Mouse (Mus musculus) intestine, embryonic 14.5 days (tissue): Measurements from ENCODE around the gene Prps1. TPM values are rescaled to one million over a fixed set of nuclear protein-coding genes. Genes with fewer than 3 reads are reported as not detected.
"Not testable (repeated sequence)": the region's sequence is repeated elsewhere in the genome, so short reads cannot be mapped to it uniquely, and the experiment has no call there.

Source experiments
- ATAC-seq: fragments of 200-750 bp; cut with Nextera tagmentation; replicated peaks from 2 replicates; pipeline ENCODE4 v1.8.0; 2017; ENCODE audit warnings: low read depth, moderate number of reproducible peaks, moderate TSS enrichment, moderate library complexity; ENCODE audit not compliant: low FRiP score, low TSS enrichment
- DNase-seq: peaks from one replicate; pipeline ENCODE4 v3.0.0-alpha.2; 2018; ENCODE audit warnings: low spot score
- H3K27ac ChIP-seq: fragments of 300-500 bp; sonication (generic); 2 replicates; pipeline ENCODE4 v1.5.1; 2014; ENCODE audit warnings: low read depth, mild to moderate bottlenecking, control low read depth
- H3K27me3 ChIP-seq: fragments of 300-500 bp; sonication (generic); replicated peaks from 2 replicates; pipeline ENCODE4 v1.6.1; 2014; ENCODE audit warnings: low read length, control low read depth; ENCODE audit not compliant: control insufficient read depth, insufficient read depth
- H3K36me3 ChIP-seq: fragments of 300-500 bp; sonication (generic); 2 replicates; pipeline ENCODE4 v1.6.1; 2014; ENCODE audit warnings: low read length, control low read depth; ENCODE audit not compliant: control insufficient read depth, insufficient read depth
- H3K4me1 ChIP-seq: fragments of 300-500 bp; sonication (generic); replicated peaks from 2 replicates; pipeline ENCODE4 v1.6.1; 2014; ENCODE audit warnings: low read length, control low read depth, mixed read lengths; ENCODE audit not compliant: control insufficient read depth, insufficient read depth
- H3K4me2 ChIP-seq: fragments of 300-500 bp; sonication (generic); 2 replicates; pipeline ENCODE4 v1.6.1; 2014; ENCODE audit warnings: low read length
- H3K4me3 ChIP-seq: fragments of 300-500 bp; sonication (generic); 2 replicates; pipeline ENCODE4 v1.5.1; 2014; ENCODE audit warnings: low read depth, low read length, control low read depth, mixed read lengths
- H3K9ac ChIP-seq: fragments of 300-500 bp; sonication (generic); 2 replicates; pipeline ENCODE4 v1.6.1; 2014; ENCODE audit warnings: mild to moderate bottlenecking, low read length
- H3K9me3 ChIP-seq: fragments of 300-500 bp; sonication (generic); 2 replicates; pipeline ENCODE4 v1.6.1; 2016; ENCODE audit warnings: low read length, control low read depth; ENCODE audit not compliant: control insufficient read depth
- WGBS: fragments of 180-500 bp; shearing (Covaris S2); extraction: QIAGEN DNeasy Blood & Tissue Kit; methylation state at CpG from one replicate; pipeline ENCODE4 v1.1.7; 2014; 5-methylcytosine and 5-hydroxymethylcytosine counted together
- polyA plus RNA-seq: library from polyadenylated mRNA; unstranded; fragments of >200 nt; fragmentation: Nextera tagmentation; extraction: Ambion mirVana; gene quantifications from 2 replicates; pipeline ENCODE4 v1.2.1, GENCODE M21; 2014

Gene Prps1
- polyA plus RNA-seq, 1 experiment from 2014 or later = 26.2 TPM

DNA sequence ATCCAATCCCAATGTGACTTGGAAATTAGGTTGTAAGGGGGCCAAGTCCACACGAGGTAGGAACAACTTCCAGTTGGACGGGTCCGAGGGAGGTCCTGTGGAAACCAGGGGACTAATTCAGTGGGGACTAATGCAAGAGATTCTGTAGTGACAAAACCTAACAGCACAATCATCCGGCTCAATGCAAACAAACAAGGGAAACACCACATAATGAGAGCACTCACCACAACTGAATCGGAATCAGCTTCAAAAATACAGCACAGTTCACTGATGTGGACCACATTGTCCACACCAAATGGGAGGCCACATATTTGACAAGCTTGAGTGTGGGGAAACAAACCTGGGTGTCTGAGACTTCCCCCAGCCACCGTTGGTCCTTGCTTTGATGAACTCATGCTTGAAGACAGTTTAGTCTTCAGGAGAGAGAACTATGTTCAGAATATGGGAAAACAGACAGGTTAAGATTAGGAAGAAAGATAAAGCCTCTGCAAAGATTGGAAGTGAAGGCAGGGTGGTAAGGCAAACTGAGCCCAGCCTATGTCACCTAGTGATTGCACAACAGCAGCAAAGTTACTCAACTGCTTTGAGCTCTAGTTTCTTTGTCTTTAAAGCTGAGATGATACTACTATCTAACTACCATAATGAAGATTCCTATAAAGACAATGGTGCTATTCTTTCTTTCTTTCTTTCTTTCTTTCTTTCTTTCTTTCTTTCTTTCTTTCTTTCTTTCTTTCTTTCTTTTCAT is 50.2 kb downstream of the Prps1 start:
- Histone ChIP-seq H3K4me2 (no peak overlapping the region), H3K4me3 (no peak overlapping the region), H3K9me3 (no peaks in the 10 kb centered on the region), H3K4me1 (peaks cover 6% of the 10 kb centered on the region; the same call in 1 of the 2 replicates), H3K9ac (no peak overlapping the region), H3K36me3 (no peaks in the 10 kb centered on the region), H3K27ac (no peak overlapping the region), H3K27me3 (no peaks in the 10 kb centered on the region; the same call in 1 of the 2 replicates)
- DNase-seq = no peak
- WGBS = 76% methylated on average over 6 of the region's 6 CpGs
- no peak for ATAC-seq

DNA sequence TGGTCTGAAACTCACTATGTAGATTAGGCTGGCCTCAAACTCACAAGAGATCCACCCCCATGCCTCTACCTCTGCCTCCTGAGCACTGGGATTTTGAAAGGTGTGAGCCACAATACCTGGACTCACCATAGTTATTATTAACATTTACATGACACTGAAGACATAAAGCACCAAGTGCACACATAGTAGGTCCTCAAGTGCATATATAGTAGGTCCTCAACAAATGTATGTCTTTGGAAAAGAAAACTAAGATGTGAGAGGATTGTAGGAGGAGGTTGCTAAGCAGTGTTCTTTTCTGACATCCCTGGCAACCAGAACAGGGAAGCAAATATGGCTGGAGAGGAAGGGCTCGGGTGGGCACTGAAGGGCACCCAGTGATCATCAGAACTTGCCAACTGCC is 51.0 kb downstream of the Prps1 start:
- DNase-seq = no peak
- no peak overlapping the region for H3K4me3 ChIP-seq
- ATAC-seq = no peak
- no peaks in the 10 kb centered on the region for H3K36me3 ChIP-seq
- no peak overlapping the region for H3K9ac ChIP-seq
- no peaks in the 10 kb centered on the region; the same call in 1 of the 2 replicates for H3K27me3 ChIP-seq
- H3K27ac ChIP-seq = no peak overlapping the region
- 92% methylated on average over 1 of the region's 1 CpGs for WGBS
- H3K4me1 ChIP-seq = peaks cover 6% of the 10 kb centered on the region; the same call in 1 of the 2 replicates
- H3K9me3 ChIP-seq = no peaks in the 10 kb centered on the region
- H3K4me2 ChIP-seq = no peak overlapping the region

DNA sequence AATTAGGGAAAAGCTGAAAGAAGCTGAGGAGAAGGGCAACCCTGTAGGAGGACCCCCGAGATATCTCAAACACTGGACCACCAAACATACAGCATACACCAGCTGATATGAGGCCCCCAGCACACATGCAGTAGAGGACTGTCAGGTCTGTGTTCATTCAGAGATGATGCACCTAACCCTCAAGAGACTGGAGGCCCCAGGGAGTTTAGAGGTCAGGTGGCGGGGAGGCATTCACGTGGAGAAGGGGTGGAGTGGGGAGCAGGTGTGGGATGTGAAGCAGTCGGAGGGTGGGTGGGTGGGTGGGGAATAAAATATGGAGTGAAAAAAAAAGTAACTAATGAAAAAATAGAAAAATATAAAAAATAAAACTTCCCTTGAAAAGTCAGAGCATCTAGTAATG is 52.4 kb downstream of the Prps1 start:
- not testable (repeated sequence) for H3K9me3 ChIP-seq, ATAC-seq, H3K4me1 ChIP-seq, DNase-seq, H3K36me3 ChIP-seq, H3K9ac ChIP-seq, H3K4me3 ChIP-seq, H3K4me2 ChIP-seq, H3K27me3 ChIP-seq, H3K27ac ChIP-seq
- WGBS = 72% methylated on average over 4 of the region's 4 CpGs

DNA sequence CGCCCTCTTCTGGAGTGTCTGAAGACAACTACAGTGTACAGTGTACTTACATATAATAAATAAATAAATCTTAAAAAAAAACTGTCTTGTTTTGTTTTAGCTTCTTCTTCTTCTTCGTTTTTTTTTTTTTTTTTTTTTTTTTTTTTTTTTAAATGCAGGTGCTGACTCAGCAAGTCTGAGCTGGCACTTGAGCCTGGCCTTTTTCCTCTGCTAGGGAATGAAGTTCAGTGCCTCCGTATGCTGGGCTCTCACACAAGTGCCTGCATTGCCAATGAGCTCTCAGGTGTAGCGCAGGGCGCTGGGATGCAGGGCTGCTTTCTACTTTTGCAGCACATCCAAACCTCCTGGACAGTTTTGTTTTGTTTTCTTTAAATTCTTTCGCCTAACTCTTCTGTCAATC is 53.4 kb downstream of the Prps1 start:
- WGBS = 61% methylated on average over 6 of the region's 6 CpGs
- H3K27me3 ChIP-seq = no peaks in the 10 kb centered on the region; the same call in 1 of the 2 replicates

DNA sequence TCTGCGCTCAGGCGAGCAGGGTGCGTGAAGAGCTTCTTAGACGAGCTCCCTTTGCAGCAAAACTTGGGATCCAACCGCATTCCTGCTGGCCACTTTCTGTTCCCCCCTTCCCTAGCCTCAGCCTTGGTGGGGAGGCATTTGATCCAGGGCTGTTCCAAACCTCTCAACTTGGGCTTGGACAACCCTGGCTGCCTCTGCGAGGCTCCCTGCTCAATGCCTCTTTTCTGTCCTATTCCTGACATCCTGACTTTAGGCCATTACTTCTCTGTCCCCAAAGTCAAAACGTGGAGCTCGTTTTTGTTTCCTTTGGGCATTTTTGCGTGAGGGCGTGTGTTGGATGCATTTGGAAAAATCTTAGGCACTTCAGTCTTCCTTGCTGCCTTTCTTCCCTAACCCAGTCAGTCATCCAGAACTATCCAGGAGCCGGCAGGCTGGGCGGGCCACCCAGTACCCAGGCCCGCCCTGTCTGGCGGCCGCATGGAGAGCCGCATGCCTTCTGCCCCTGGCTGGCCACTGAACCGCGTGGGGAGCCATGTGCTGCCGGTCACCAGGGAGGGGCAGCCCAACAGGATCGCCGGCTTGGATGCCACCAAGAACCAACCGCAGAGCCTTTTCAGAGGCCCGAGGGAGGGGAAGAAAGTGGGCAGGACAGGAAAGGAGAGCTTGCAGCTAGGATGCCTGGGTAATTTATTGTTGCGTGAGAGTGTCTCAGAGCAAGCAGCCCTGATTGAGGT is 54.5 kb downstream of the Prps1 start:
- DNase-seq (peak; percentile 55), ATAC-seq (no peak)
- H3K9ac ChIP-seq = 0 out of 2 replicates have a peak overlapping the region, but pooled peaks have one; percentile 16
- 40% methylated on average over 24 of the region's 24 CpGs for WGBS
- peak overlapping the region; percentile 38 for H3K4me2 ChIP-seq
- no peaks in the 10 kb centered on the region for H3K9me3 ChIP-seq
- H3K27ac ChIP-seq = no peak overlapping the region
- H3K27me3 ChIP-seq = no peaks in the 10 kb centered on the region; the same call in 1 of the 2 replicates
- peak overlapping the region; percentile 16 for H3K4me3 ChIP-seq
- no peaks in the 10 kb centered on the region for H3K36me3 ChIP-seq
- H3K4me1 ChIP-seq = peaks cover 6% of the 10 kb centered on the region; the same call in 1 of the 2 replicates

More for the DNA sequence above, 53.4 kb downstream of the Prps1 start:
- no peak for ATAC-seq
- Histone ChIP-seq H3K4me3 (no peak overlapping the region), H3K9ac (no peak overlapping the region), H3K4me2 (no peak overlapping the region), H3K9me3 (no peaks in the 10 kb centered on the region), H3K36me3 (no peaks in the 10 kb centered on the region), H3K27ac (no peak overlapping the region), H3K4me1 (peaks cover 6% of the 10 kb centered on the region; the same call in 1 of the 2 replicates)
- no peak for DNase-seq

DNA sequence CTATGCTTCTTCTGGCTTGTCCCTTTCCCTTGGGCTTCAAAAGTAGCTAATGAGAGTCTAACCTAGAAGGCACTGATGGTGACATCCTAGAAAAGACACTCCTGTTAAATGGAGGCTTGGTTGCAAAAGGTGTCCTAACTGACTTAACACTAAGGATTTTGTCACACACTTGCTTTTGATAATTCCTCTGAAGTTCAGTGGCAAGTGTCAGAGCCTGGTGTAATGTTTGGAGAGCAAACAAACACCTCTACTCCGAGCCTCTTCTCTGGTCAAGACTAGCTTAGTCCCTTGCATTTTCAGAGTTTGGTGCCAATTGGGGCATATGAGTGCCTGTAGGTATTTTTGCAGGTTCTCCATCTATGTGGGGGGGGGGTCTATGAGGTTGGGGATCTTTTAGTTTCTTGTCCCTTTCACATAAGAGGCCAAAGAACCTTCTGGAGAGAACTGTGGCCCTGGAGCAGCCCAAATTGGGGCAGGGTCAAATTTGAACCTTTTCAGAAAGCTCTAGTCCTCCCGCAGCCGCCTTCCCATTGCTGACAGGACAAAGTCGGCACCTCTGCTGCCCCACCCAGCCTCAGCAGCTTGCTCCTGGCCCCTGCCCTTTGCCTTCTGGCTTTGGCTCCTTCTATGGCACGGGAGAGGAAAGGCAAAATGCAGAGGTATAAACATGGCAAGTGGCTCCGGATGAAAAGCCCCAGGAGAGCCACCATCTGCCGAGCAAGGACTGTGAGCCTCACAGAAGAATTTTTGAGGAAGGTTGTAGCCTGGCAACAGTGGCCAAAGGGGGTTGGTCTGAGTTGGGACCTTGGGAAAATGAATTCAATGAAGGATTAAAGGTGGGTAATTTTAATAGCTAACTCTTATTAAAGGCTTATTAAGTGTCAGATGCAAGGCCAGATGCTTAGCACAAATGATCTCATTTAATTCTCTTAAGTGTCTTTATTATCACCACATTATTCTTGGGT is 55.6 kb downstream of the Prps1 start:
- H3K4me3 ChIP-seq = no peak overlapping the region
- WGBS = 53% methylated on average over 7 of the region's 7 CpGs

DNA sequence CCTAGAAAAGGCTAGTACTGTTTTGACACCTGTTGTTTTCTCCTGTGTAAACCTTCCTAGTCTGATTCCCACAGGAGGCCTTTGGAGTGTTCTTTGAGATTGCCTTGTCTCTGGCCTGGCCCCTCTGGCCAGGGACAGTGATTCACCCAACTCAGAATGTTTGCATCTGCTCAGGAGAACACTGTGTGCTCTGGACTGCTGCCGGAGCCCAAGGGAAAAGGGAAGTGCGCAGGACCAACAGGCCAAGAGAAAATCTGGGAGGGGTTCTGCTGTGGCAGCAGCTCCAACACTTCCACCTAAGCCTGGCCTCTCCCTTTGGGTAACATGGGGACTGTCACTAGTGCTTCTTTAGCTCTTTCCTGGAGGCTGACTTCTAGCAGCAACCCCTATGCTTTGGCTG is 57.0 kb downstream of the Prps1 start:
- WGBS = 74% methylated on average over 2 of the region's 2 CpGs
- no peaks in the 10 kb centered on the region; the same call in 1 of the 2 replicates for H3K27me3 ChIP-seq
- no peak for DNase-seq

More for the DNA sequence above, 55.6 kb downstream of the Prps1 start:
- no peak overlapping the region; the same call in 1 of the 2 replicates for H3K4me2 ChIP-seq
- ATAC-seq (no peak), DNase-seq (no peak)
- no peak overlapping the region for H3K9ac ChIP-seq
- H3K27ac ChIP-seq = no peak overlapping the region
- no peaks in the 10 kb centered on the region; the same call in 1 of the 2 replicates for H3K27me3 ChIP-seq
- peaks cover 6% of the 10 kb centered on the region; the same call in 1 of the 2 replicates for H3K4me1 ChIP-seq
- no peaks in the 10 kb centered on the region for H3K9me3 ChIP-seq
- H3K36me3 ChIP-seq = no peaks in the 10 kb centered on the region

DNA sequence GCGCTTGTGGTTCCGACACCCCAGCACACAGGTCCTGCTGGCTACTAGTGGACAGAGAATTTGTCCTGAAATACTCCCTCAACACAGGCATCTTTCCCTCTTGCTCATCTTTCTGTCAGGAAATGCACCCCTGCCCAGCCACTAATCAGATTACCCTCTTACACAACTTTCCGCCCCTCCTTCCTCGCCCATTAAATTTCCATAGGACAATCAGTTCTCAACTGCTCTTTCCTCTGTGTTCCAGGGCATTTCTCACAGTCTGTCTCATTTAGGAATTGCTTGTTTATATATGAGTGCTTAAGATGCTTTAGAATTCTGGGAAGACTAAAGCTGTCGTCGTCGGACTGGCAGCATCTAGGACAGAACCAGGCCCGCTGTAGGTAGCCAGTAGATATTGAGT is 61.9 kb downstream of the Prps1 start:
- ATAC-seq = no peak
- Histone ChIP-seq H3K9me3 (no peaks in the 10 kb centered on the region), H3K27me3 (no peaks in the 10 kb centered on the region), H3K4me1 (no peaks in the 10 kb centered on the region), H3K27ac (no peak overlapping the region), H3K36me3 (no peaks in the 10 kb centered on the region), H3K4me2 (no peak overlapping the region), H3K9ac (no peak overlapping the region), H3K4me3 (no peak overlapping the region)
- 81% methylated on average over 8 of the region's 8 CpGs for WGBS
- no peak for DNase-seq

More for the DNA sequence above, 57.0 kb downstream of the Prps1 start:
- H3K4me3 ChIP-seq = no peak overlapping the region
- no peak overlapping the region for H3K27ac ChIP-seq
- no peak overlapping the region for H3K9ac ChIP-seq
- H3K4me1 ChIP-seq = peaks cover 6% of the 10 kb centered on the region; the same call in 1 of the 2 replicates
- no peak overlapping the region for H3K4me2 ChIP-seq
- no peak for ATAC-seq
- H3K9me3 ChIP-seq = no peaks in the 10 kb centered on the region
- no peaks in the 10 kb centered on the region for H3K36me3 ChIP-seq
